Mouse (Mus musculus) testis, adult 2 months (tissue): ENCODE measurements around the gene Capn9. TPM values are rescaled to one million over a fixed set of nuclear protein-coding genes. Genes with fewer than 3 reads are reported as not detected.

Experiments used
- H3K27ac ChIP-seq: fragments of 200-500 bp; 2 replicates; pipeline ENCODE4 v1.5.1; 2012; ENCODE audit warnings: low read depth, low read length; ENCODE audit not compliant: control insufficient read depth, insufficient read depth
- H3K27me3 ChIP-seq: fragments of 200-500 bp; 2 replicates; pipeline ENCODE4 v1.6.1; 2012; ENCODE audit warnings: mild to moderate bottlenecking, low read length, moderate library complexity; ENCODE audit not compliant: control insufficient read depth, insufficient read depth
- H3K36me3 ChIP-seq: fragments of 200-500 bp; 2 replicates; pipeline ENCODE4 v1.6.1; 2012; ENCODE audit warnings: mild to moderate bottlenecking, low read length; ENCODE audit not compliant: control insufficient read depth, insufficient read depth
- H3K4me1 ChIP-seq: fragments of 200-500 bp; 2 replicates; pipeline ENCODE4 v1.6.1; 2012; ENCODE audit warnings: low read length; ENCODE audit not compliant: control insufficient read depth, insufficient read depth
- H3K4me3 ChIP-seq: fragments of 200-500 bp; 2 replicates; pipeline ENCODE4 v1.5.1; 2012; ENCODE audit warnings: low read depth, mild to moderate bottlenecking, low read length, moderate library complexity, mixed read lengths; ENCODE audit not compliant: control insufficient read depth
- CTCF ChIP-seq: fragments of 200-500 bp; IDR thresholded peaks from 2 replicates; pipeline ENCODE4 v1.5.1; 2012; ENCODE audit warnings: low read depth, mild to moderate bottlenecking, inconsistent platforms, low read length, moderate library complexity; ENCODE audit not compliant: control insufficient read depth, insufficient read depth, insufficient replicate concordance
- POLR2A ChIP-seq: fragments of 200-500 bp; IDR thresholded peaks from 2 replicates; pipeline ENCODE4 v1.6.1; 2012; ENCODE audit warnings: low read depth, mild to moderate bottlenecking, inconsistent platforms, low read length, moderate library complexity; ENCODE audit not compliant: control insufficient read depth
- polyA plus RNA-seq: library from polyadenylated mRNA; depleted of rRNA; stranded (reverse); fragments of >200 nt; gene quantifications from 2 replicates; pipeline ENCODE4 v1.2.3, GENCODE M21; 2012

The Capn9 gene
- polyA plus RNA-seq, 1 experiment: 0.58 TPM

DNA sequence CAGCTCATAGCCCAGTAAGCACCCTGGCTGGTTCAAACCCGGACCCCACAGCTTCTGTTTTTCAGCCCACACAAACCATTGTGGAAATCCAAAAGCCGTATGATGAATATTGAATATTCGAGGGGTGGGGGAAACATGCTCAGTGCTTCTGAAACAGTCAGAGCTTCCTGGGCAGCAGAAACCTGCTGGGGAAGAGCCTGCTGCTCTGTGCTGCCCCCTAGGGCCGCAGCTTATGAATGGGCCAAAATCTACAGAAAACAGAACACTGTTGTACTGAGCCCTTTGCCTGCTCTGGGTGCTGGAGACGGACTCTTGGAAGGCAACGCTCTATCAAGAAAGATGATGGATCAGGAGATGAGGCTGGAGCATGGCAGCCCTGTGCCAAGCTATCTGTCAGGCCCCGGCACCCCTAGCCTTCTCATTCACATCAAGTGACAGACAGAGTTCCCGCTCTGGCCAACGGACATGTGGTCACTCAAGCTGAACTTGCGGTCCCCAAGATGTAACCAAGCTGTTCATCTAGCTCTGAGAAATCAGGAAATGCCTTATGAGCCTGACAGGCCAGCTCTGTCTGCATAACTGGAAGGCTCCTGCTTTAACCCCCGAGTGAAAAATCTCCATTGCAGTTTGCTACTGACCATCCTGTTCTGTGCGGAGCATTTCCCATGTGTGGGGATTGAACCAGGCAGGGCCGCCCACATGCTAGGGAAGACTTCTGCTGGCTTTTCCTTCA lies 32.5 kb downstream of the Capn9 start:
- H3K27ac ChIP-seq: no peak overlapping the region
- no peak for TF ChIP-seq POLR2A
- peak; percentile 60; the same call in 1 of the 2 replicates for TF ChIP-seq CTCF
- no peak overlapping the region for H3K4me3 ChIP-seq
- H3K36me3 ChIP-seq: no peaks in the 10 kb centered on the region
- H3K4me1 ChIP-seq: no peaks in the 10 kb centered on the region
- no peaks in the 10 kb centered on the region for H3K27me3 ChIP-seq

- H3K36me3 ChIP-seq: no peaks in the 10 kb centered on the region
- H3K27ac ChIP-seq: no peak overlapping the region
- no peak overlapping the region for H3K4me3 ChIP-seq
- no peaks in the 10 kb centered on the region for H3K4me1 ChIP-seq
- H3K27me3 ChIP-seq: no peaks in the 10 kb centered on the region
- no peak for TF ChIP-seq CTCF
- TF ChIP-seq POLR2A: no peak
These were observed 33.1 kb downstream of the Capn9 start for GRCm38 (mm10) chr8:124608972-124609353.

DNA sequence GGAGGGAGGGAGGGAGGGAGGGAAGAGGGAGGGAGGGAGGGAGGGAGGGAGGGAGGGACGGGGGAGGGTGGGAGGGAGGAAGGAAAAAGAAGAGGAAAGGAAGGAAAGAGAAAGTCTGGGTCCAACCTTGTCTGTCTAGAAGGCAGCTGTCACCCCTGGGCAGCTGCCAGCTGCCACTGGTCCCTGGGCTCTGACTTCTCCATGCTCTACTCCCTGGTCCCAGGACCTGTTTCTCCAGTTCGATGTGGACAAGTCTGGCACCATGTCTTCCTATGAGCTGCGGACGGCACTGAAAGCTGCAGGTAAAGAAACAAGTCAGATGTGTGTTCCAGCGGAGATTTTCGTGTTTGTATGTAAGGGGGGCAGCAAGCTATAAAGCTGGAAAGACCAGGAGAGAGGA lies 38.4 kb downstream of the Capn9 start:
- Histone ChIP-seq H3K36me3 (no peaks in the 10 kb centered on the region), H3K4me3 (no peak overlapping the region), H3K27ac (no peak overlapping the region), H3K27me3 (no peaks in the 10 kb centered on the region), H3K4me1 (peaks cover 2% of the 10 kb centered on the region; the same call in 1 of the 2 replicates)
- no peak for TF ChIP-seq POLR2A
- TF ChIP-seq CTCF: no peak

- Histone ChIP-seq H3K4me1 (peaks cover 2% of the 10 kb centered on the region; the same call in 1 of the 2 replicates), H3K27ac (no peak overlapping the region), H3K36me3 (no peaks in the 10 kb centered on the region), H3K27me3 (no peaks in the 10 kb centered on the region), H3K4me3 (peak overlapping the region; percentile 46)
- TF ChIP-seq CTCF (peak; percentile 60; the same call in 1 of the 2 replicates), POLR2A (no peak)
These were observed 41.5 kb downstream of the Capn9 start for GRCm38 (mm10) chr8:124617266-124617869.

DNA sequence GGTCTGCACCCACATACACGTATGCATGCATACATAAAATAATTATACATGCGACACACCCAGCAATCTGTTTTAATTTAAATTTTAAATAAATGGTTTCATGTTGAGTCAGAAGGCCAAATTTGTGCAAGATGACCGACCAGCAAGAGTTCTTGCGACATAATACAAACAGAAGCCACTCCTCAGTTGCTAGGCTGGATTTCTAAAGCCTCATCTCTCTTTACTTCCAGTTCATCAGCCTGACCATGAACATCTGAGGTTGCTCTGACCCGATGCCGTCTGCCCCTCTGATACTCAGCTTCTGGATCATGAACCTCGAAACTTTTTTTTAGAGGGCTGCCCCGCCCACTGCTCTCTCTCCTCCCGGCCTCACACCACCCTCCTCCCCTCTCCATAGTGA lies 42.3 kb downstream of the Capn9 start:
- peaks cover 2% of the 10 kb centered on the region; the same call in 1 of the 2 replicates for H3K4me1 ChIP-seq
- H3K27me3 ChIP-seq: no peaks in the 10 kb centered on the region
- TF ChIP-seq CTCF (no peak), POLR2A (no peak)
- H3K36me3 ChIP-seq: no peaks in the 10 kb centered on the region
- no peak overlapping the region for H3K27ac ChIP-seq
- no peak overlapping the region for H3K4me3 ChIP-seq

DNA sequence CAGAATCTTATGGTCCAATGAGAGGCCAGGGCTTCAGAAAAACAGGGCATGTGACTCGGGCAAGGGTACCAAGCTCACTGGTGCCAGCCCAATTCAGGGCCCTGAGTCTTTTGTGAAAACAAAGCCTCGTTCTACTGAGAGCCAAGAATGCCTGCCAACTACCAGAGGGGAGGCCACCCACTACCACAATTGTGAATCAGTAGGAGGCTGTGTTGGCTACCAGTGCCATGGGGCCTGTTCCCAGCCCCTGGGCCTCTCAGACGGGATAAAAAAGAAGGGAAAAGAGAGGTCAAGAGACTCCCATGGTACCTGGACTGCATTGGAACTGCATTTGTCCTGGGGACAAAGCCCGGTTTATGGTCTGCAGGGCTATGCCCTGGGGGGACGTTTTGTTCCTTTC lies 45.3 kb downstream of the Capn9 start:
- H3K4me3 ChIP-seq: no peak overlapping the region
- no peaks in the 10 kb centered on the region for H3K36me3 ChIP-seq
- H3K27ac ChIP-seq: no peak overlapping the region
- TF ChIP-seq CTCF (no peak), POLR2A (no peak)
- H3K27me3 ChIP-seq: no peaks in the 10 kb centered on the region
- peaks cover 2% of the 10 kb centered on the region; the same call in 1 of the 2 replicates for H3K4me1 ChIP-seq

GRCm38 (mm10) chr8:124626251-124626650 lies 50.3 kb downstream of the Capn9 start:
- Histone ChIP-seq H3K36me3 (no peaks in the 10 kb centered on the region), H3K27me3 (no peaks in the 10 kb centered on the region), H3K27ac (no peak overlapping the region), H3K4me1 (no peaks in the 10 kb centered on the region; the same call in 1 of the 2 replicates), H3K4me3 (no peak overlapping the region)
- TF ChIP-seq POLR2A (no peak), CTCF (no peak)
